Mouse (Mus musculus): ENCODE measurements around the gene Atg7. TPM values are rescaled to one million over a fixed set of nuclear protein-coding genes. Genes with fewer than 3 reads are reported as not detected.

The Atg7 gene
- polyA plus RNA-seq, 1 experiment from 2014 or later: 19.4 TPM

GRCm38 (mm10) chr6:114891272-114891671 lies 248.4 kb downstream of the Atg7 start:
- Histone ChIP-seq H3K9ac (ENCODE audit: low read depth, low read length) (no peak overlapping the region), H3K4me2 (replicated peaks; ENCODE audit: low read depth, low read length) (no peak overlapping the region), H3K9me3 (ENCODE audit: control insufficient read depth, low read length) (no peaks in the 10 kb centered on the region), H3K27me3 (ENCODE audit: control insufficient read depth, insufficient read depth, low read length) (no peaks in the 10 kb centered on the region), H3K4me3 (ENCODE audit: low read length) (no peak overlapping the region), H3K4me1 (ENCODE audit: control insufficient read depth, insufficient read depth, low read length) (peaks cover 59% of the 10 kb centered on the region), H3K27ac (ENCODE audit: low read depth, low read length) (no peak overlapping the region), H3K36me3 (ENCODE audit: control insufficient read depth, insufficient read depth, low read length) (peaks cover 17% of the 10 kb centered on the region; the same call in 1 of the 2 replicates)
- 91% methylated on average over 12 of the region's 12 CpGs for WGBS
- no peak for ATAC-seq (ENCODE audit: low FRiP score, low TSS enrichment)

DNA sequence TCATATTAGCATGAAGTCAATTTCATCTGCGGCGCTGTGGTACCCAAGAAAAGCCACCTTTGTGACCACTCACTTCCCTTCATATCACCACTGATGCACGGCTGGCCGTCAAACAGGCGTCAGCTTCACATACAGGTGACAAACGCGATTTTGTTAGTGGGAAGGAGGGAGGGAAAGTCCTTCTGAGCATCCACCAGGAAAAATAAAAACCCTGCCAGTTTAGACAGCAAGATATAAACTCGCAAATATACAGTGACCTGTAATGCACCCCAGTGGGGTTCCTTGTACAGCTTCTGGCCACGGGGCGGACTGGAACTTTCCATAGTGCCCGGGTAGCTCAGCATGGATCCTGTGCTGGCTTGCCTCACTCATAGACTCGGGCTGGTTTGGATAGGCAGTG lies 248.9 kb downstream of the Atg7 start:
- no peak overlapping the region for H3K4me2 ChIP-seq (replicated peaks; ENCODE audit: low read depth, low read length)
- 57% methylated on average over 12 of the region's 12 CpGs for WGBS
- H3K36me3 ChIP-seq (ENCODE audit: control insufficient read depth, insufficient read depth, low read length): peaks cover 22% of the 10 kb centered on the region; the same call in 1 of the 2 replicates
- H3K9ac ChIP-seq (ENCODE audit: low read depth, low read length): no peak overlapping the region; the same call in 1 of the 2 replicates
- H3K27me3 ChIP-seq (ENCODE audit: control insufficient read depth, insufficient read depth, low read length): no peaks in the 10 kb centered on the region
- no peak overlapping the region for H3K4me3 ChIP-seq (ENCODE audit: low read length)
- H3K4me1 ChIP-seq (ENCODE audit: control insufficient read depth, insufficient read depth, low read length): peaks cover 54% of the 10 kb centered on the region
- H3K27ac ChIP-seq (ENCODE audit: low read depth, low read length): 0 out of 2 replicates have a peak overlapping the region, but pooled peaks have one; percentile 27
- ATAC-seq (ENCODE audit: low FRiP score, low TSS enrichment): no peak
- H3K9me3 ChIP-seq (ENCODE audit: control insufficient read depth, low read length): no peaks in the 10 kb centered on the region

GRCm38 (mm10) chr6:114892363-114892762 lies 249.5 kb downstream of the Atg7 start:
- no peak overlapping the region for H3K4me3 ChIP-seq (ENCODE audit: low read length)
- peak overlapping the region; percentile 9; the same call in 1 of the 2 replicates for H3K9ac ChIP-seq (ENCODE audit: low read depth, low read length)

GRCm38 (mm10) chr6:114893427-114894209 lies 250.7 kb downstream of the Atg7 start:
- Histone ChIP-seq H3K9me3 (ENCODE audit: control insufficient read depth, low read length) (no peaks in the 10 kb centered on the region), H3K4me2 (replicated peaks; ENCODE audit: low read depth, low read length) (no peak overlapping the region), H3K4me3 (ENCODE audit: low read length) (no peak overlapping the region), H3K27ac (ENCODE audit: low read depth, low read length) (no peak overlapping the region), H3K27me3 (ENCODE audit: control insufficient read depth, insufficient read depth, low read length) (no peaks in the 10 kb centered on the region), H3K4me1 (ENCODE audit: control insufficient read depth, insufficient read depth, low read length) (peaks cover 39% of the 10 kb centered on the region), H3K36me3 (ENCODE audit: control insufficient read depth, insufficient read depth, low read length) (peaks cover 12% of the 10 kb centered on the region; the same call in 1 of the 2 replicates), H3K9ac (ENCODE audit: low read depth, low read length) (no peak overlapping the region)
- ATAC-seq (ENCODE audit: low FRiP score, low TSS enrichment): no peak
- 72% methylated on average over 20 of the region's 20 CpGs for WGBS

More at GRCm38 (mm10) chr6:114892363-114892762, 249.5 kb downstream of the Atg7 start:
- Histone ChIP-seq H3K9me3 (ENCODE audit: control insufficient read depth, low read length) (no peaks in the 10 kb centered on the region), H3K36me3 (ENCODE audit: control insufficient read depth, insufficient read depth, low read length) (peaks cover 22% of the 10 kb centered on the region; the same call in 1 of the 2 replicates), H3K27me3 (ENCODE audit: control insufficient read depth, insufficient read depth, low read length) (no peaks in the 10 kb centered on the region), H3K27ac (ENCODE audit: low read depth, low read length) (0 out of 2 replicates have a peak overlapping the region, but pooled peaks have one; percentile 27), H3K4me2 (replicated peaks; ENCODE audit: low read depth, low read length) (no peak overlapping the region), H3K4me1 (ENCODE audit: control insufficient read depth, insufficient read depth, low read length) (peaks cover 48% of the 10 kb centered on the region)
- 40% methylated on average over 6 of the region's 6 CpGs for WGBS
- ATAC-seq (ENCODE audit: low FRiP score, low TSS enrichment): no peak

DNA sequence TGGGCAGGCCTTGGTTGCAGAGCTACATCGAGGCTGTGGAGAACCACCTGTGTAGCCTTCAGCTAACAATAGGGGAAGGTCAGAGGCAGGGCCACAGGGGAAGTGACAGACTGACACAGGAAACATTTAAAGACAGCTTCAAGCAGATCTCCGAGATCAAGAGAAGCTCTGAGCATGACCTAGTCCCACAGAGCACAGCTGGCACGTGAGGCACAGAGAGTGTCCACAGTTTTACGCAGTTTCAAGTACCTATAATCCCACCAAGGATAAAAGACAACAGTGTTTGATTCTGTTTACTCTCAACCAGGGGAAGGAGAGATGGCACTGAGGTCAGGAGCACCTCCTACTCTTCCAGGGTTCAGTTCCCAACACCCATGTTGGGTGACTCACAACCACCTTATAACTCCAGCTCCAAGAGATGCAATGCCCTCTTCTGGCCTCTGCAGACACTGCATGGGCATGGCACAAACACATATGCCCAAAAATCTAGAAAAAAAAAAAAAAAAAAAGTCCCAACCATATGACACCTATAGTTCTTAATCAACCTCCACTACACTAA lies 251.7 kb downstream of the Atg7 start:
- peaks cover 30% of the 10 kb centered on the region for H3K4me1 ChIP-seq (ENCODE audit: control insufficient read depth, insufficient read depth, low read length)
- no peaks in the 10 kb centered on the region for H3K27me3 ChIP-seq (ENCODE audit: control insufficient read depth, insufficient read depth, low read length)

DNA sequence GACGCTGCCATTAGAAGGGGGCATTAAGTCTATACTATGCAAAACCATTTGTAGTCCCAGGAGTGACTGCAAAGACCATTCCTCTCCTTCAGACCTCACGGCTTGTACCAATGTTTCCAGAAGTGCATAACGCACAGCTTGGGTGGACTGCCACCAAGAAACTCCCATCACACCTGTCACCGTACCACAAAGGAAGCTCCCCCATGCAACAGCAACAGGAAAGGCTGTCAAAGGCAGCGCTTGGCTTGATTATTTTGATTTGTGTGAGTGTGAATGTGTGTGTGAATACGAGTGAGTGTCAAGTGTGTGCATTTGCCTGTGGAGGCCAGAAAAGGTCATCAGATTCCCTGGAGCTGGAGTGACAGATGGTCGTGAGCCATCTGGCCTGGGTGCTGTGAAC lies 252.3 kb downstream of the Atg7 start:
- 89% methylated on average over 7 of the region's 7 CpGs for WGBS
- H3K4me1 ChIP-seq (ENCODE audit: control insufficient read depth, insufficient read depth, low read length): peaks cover 36% of the 10 kb centered on the region

More for the DNA sequence above, 251.7 kb downstream of the Atg7 start:
- no peak overlapping the region for H3K27ac ChIP-seq (ENCODE audit: low read depth, low read length)
- WGBS: 58% methylated on average over 4 of the region's 4 CpGs
- no peaks in the 10 kb centered on the region for H3K9me3 ChIP-seq (ENCODE audit: control insufficient read depth, low read length)
- peaks cover 12% of the 10 kb centered on the region; the same call in 1 of the 2 replicates for H3K36me3 ChIP-seq (ENCODE audit: control insufficient read depth, insufficient read depth, low read length)
- H3K9ac ChIP-seq (ENCODE audit: low read depth, low read length): no peak overlapping the region
- no peak for ATAC-seq (ENCODE audit: low FRiP score, low TSS enrichment)
- H3K4me2 ChIP-seq (replicated peaks; ENCODE audit: low read depth, low read length): no peak overlapping the region
- no peak overlapping the region for H3K4me3 ChIP-seq (ENCODE audit: low read length)

DNA sequence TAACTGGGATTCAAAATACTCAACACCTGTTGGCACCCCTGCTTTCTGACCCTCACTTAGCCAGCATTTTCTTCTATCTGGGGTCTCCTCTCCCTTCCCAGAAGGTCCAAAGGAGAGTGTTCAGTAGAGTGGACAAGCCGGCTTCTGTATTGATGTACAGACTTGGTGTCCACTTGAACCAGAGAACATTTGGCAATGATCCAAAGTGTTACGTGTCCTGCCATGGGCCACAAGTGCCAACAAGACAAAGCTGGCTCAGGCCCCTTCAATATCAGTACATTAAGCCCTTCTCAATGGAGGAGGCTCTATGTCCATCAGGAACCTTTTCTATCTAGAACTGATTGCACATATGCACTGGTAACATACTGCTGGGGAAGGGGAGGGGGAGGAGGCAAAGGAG lies 253.4 kb downstream of the Atg7 start:
- peaks cover 6% of the 10 kb centered on the region; the same call in 1 of the 2 replicates for H3K36me3 ChIP-seq (ENCODE audit: control insufficient read depth, insufficient read depth, low read length)
- H3K4me3 ChIP-seq (ENCODE audit: low read length): no peak overlapping the region
- 91% methylated on average over 2 of the region's 2 CpGs for WGBS
- no peak overlapping the region for H3K27ac ChIP-seq (ENCODE audit: low read depth, low read length)
- H3K9me3 ChIP-seq (ENCODE audit: control insufficient read depth, low read length): no peaks in the 10 kb centered on the region
- peaks cover 38% of the 10 kb centered on the region for H3K4me1 ChIP-seq (ENCODE audit: control insufficient read depth, insufficient read depth, low read length)
- no peak overlapping the region for H3K4me2 ChIP-seq (replicated peaks; ENCODE audit: low read depth, low read length)
- ATAC-seq (ENCODE audit: low FRiP score, low TSS enrichment): no peak
- no peaks in the 10 kb centered on the region for H3K27me3 ChIP-seq (ENCODE audit: control insufficient read depth, insufficient read depth, low read length)
- H3K9ac ChIP-seq (ENCODE audit: low read depth, low read length): no peak overlapping the region

More for the DNA sequence above, 252.3 kb downstream of the Atg7 start:
- Histone ChIP-seq H3K27ac (ENCODE audit: low read depth, low read length) (no peak overlapping the region), H3K9me3 (ENCODE audit: control insufficient read depth, low read length) (no peaks in the 10 kb centered on the region), H3K4me3 (ENCODE audit: low read length) (no peak overlapping the region), H3K9ac (ENCODE audit: low read depth, low read length) (no peak overlapping the region), H3K4me2 (replicated peaks; ENCODE audit: low read depth, low read length) (no peak overlapping the region), H3K36me3 (ENCODE audit: control insufficient read depth, insufficient read depth, low read length) (peaks cover 9% of the 10 kb centered on the region; the same call in 1 of the 2 replicates), H3K27me3 (ENCODE audit: control insufficient read depth, insufficient read depth, low read length) (no peaks in the 10 kb centered on the region)
- ATAC-seq (ENCODE audit: low FRiP score, low TSS enrichment): no peak

DNA sequence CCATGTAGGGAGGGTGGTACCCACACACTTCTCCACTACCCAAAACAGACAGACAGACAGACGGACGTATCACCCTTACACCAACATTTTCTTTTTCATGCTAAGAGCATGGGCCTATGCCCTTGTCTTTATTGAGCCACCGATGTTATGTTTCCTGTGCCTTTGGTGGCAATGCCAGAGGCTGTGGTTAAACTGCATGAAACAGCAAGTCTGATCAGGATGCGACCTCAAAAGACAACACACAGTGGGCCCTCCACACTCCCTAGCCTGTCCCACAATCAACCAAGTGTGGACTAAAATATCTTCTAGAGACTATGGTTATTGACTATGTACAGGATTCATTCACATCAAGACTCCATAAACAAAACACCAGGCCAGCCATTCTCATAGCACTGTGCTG lies 256.1 kb downstream of the Atg7 start:
- Histone ChIP-seq H3K4me2 (replicated peaks; ENCODE audit: low read depth, low read length) (no peak overlapping the region), H3K27me3 (ENCODE audit: control insufficient read depth, insufficient read depth, low read length) (no peaks in the 10 kb centered on the region), H3K36me3 (ENCODE audit: control insufficient read depth, insufficient read depth, low read length) (peaks cover 6% of the 10 kb centered on the region; the same call in 1 of the 2 replicates), H3K27ac (ENCODE audit: low read depth, low read length) (peak overlapping the region; percentile 84; the same call in 1 of the 2 replicates), H3K4me3 (ENCODE audit: low read length) (no peak overlapping the region), H3K9ac (ENCODE audit: low read depth, low read length) (no peak overlapping the region), H3K4me1 (ENCODE audit: control insufficient read depth, insufficient read depth, low read length) (peaks cover 44% of the 10 kb centered on the region), H3K9me3 (ENCODE audit: control insufficient read depth, low read length) (no peaks in the 10 kb centered on the region)
- ATAC-seq (ENCODE audit: low FRiP score, low TSS enrichment): no peak
- 96% methylated on average over 4 of the region's 4 CpGs for WGBS

- Histone ChIP-seq H3K4me1 (ENCODE audit: control insufficient read depth, insufficient read depth, low read length) (peaks cover 50% of the 10 kb centered on the region), H3K36me3 (ENCODE audit: control insufficient read depth, insufficient read depth, low read length) (peaks cover 6% of the 10 kb centered on the region; the same call in 1 of the 2 replicates), H3K9me3 (ENCODE audit: control insufficient read depth, low read length) (no peaks in the 10 kb centered on the region), H3K27ac (ENCODE audit: low read depth, low read length) (peak overlapping the region; percentile 84), H3K9ac (ENCODE audit: low read depth, low read length) (no peak overlapping the region), H3K4me3 (ENCODE audit: low read length) (no peak overlapping the region), H3K27me3 (ENCODE audit: control insufficient read depth, insufficient read depth, low read length) (no peaks in the 10 kb centered on the region), H3K4me2 (replicated peaks; ENCODE audit: low read depth, low read length) (peak overlapping the region; percentile 28)
- 5% methylated on average over 7 of the region's 7 CpGs for whole genome bisulfite sequencing
- peak; percentile 37; the same call in 1 of the 2 replicates for ATAC-seq (ENCODE audit: low FRiP score, low TSS enrichment)
Measured at GRCm38 (mm10) chr6:114899652-114900051, 256.8 kb downstream of the Atg7 start.
